8 mouse cellular contexts compared by ENCODE assay signal in the genomic region with DNA sequence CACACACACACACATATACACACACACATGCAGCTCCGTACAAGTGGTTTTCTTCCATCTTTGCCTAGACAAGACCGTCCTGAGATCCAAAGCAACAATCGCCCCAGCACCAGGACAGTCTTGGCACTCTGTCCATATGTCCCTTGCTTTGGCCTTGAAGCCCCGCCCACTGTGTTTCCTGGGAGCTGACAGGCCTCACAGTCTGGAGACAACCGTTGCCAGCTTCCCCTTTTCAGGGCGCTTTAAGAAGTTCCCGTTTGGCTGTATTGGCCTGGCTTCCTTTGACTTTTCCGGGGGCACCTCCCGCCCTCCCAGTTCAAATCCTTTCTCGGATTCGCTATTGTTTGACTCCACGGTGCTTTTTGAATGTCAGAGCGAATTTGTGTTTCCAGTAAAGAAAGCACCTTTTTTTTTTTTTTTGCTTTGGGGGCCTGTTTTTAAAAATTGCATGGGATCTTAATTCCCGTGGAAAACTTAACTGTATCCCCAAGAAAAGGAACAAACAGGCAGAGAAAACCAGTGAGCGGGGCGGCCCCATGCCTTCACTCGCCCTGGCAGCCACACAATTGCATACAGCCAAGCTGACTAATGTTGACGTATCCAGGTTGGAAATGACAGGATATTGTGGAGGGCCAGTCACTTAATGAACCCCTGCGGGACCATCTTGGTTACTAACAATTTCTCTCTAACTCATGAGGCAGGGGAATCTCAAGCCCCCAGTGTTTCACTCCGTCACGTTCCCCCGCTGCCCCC.
DNase-seq lines count a peak whose midpoint lies in the region; ATAC-seq and TF ChIP-seq lines count a peak whose summit lies in the region.

No protein-coding gene starts in this region.

- TF ChIP-seq EP300 in lung, postnatal 0 days (IDR thresholded peaks at IDR 0.05), result no peak

- no peaks in the 10 kb centered on the region for H3K27me3 ChIP-seq in lung, postnatal 0 days (replicated peaks; ENCODE audit: insufficient read depth, low read length)
- H3K27me3 ChIP-seq in stomach, embryonic 14.5 days (ENCODE audit: control insufficient read depth, insufficient read depth, low read length), result no peaks in the 10 kb centered on the region

- H3K9me3 ChIP-seq in lung, postnatal 0 days (ENCODE audit: low read length), result no peaks in the 10 kb centered on the region
- H3K9me3 ChIP-seq in stomach, embryonic 14.5 days (ENCODE audit: control insufficient read depth, low read depth, low read length), result no peaks in the 10 kb centered on the region

- ATAC-seq in lung, postnatal 0 days, result peak; percentile 55; the same call in 1 of the 2 replicates
- ATAC-seq in stomach, embryonic 14.5 days (ENCODE audit: insufficient number of reproducible peaks, insufficient read depth, low FRiP score, low read depth), result no peak
- ATAC-seq in inflammation-experienced regulatory T-cells, adult 6 months, result no peak

- H3K36me3 ChIP-seq in lung, postnatal 0 days (ENCODE audit: insufficient read depth, low read length), result no peaks in the 10 kb centered on the region
- H3K36me3 ChIP-seq in stomach, embryonic 14.5 days (ENCODE audit: control insufficient read depth, insufficient read depth, low read length), result no peaks in the 10 kb centered on the region

- no peak overlapping the region for H3K4me3 ChIP-seq in lung, postnatal 0 days (ENCODE audit: low read depth, low read length)
- H3K4me3 ChIP-seq in stomach, embryonic 14.5 days (ENCODE audit: low read depth, low read length), result no peak overlapping the region

- H3K9ac ChIP-seq in lung, postnatal 0 days (replicated peaks; ENCODE audit: low read depth), result no peak overlapping the region
- H3K9ac ChIP-seq in stomach, embryonic 14.5 days (replicated peaks; ENCODE audit: low read depth, low read length), result no peak overlapping the region; the same call in 1 of the 2 replicates

- H3K4me2 ChIP-seq in lung, postnatal 0 days (replicated peaks; ENCODE audit: low read depth, low read length), result peak overlapping the region; percentile 46
- H3K4me2 ChIP-seq in stomach, embryonic 14.5 days (replicated peaks; ENCODE audit: low read depth, low read length), result peak overlapping the region; percentile 14; the same call in 1 of the 2 replicates

- no peak overlapping the region for H3K27ac ChIP-seq in lung, postnatal 0 days (ENCODE audit: low read length)
- no peak overlapping the region for H3K27ac ChIP-seq in stomach, embryonic 14.5 days (ENCODE audit: low read length)

- TF ChIP-seq CTCF in lung, postnatal 0 days (IDR thresholded peaks at IDR 0.05), result no peak

- peak; percentile 11 to 33 for DNase-seq in layer of hippocampus, postnatal 10 days (ENCODE audit: low spot score in 2 of 2)
- DNase-seq in layer of hippocampus, postnatal 36 days, result no peak
- peak; percentile 68 for DNase-seq in embryo, embryonic 10.5 days (ENCODE audit: low spot score)
- DNase-seq in heart, adult 8-10 months (ENCODE audit: low spot score), result peak; percentile 40
- peak; percentile 5 to 7 for DNase-seq in kidney, adult 8-10 months
- DNase-seq in lung, postnatal 0 days (ENCODE audit: low spot score), result peak; percentile 61

- 32% methylated on average over 22 of the region's 22 CpGs for WGBS in lung, postnatal 0 days
- WGBS in stomach, embryonic 14.5 days, result 42% methylated on average over 22 of the region's 22 CpGs

- no peaks in the 10 kb centered on the region; the same call in 1 of the 2 replicates for H3K4me1 ChIP-seq in lung, postnatal 0 days (ENCODE audit: insufficient read depth, low read depth, low read length)
- 0 out of 2 replicates have a peak, but pooled peaks cover 6% of the 10 kb centered on the region for H3K4me1 ChIP-seq in stomach, embryonic 14.5 days (ENCODE audit: control insufficient read depth, insufficient read depth, low read length)

Comparison
In these comparisons a context has a peak if more than half of its experiments do, and no peak if none do; other contexts are left out.
1. DNase-seq: peak in layer of hippocampus, postnatal 10 days (2 of 2), embryo, embryonic 10.5 days (single experiment), heart, adult 8-10 months (single experiment), kidney, adult 8-10 months (2 of 2) and lung, postnatal 0 days (single experiment); none in layer of hippocampus, postnatal 36 days (0 of 2).